Mouse (Mus musculus): ENCODE measurements around the gene Cables2.

DNA sequence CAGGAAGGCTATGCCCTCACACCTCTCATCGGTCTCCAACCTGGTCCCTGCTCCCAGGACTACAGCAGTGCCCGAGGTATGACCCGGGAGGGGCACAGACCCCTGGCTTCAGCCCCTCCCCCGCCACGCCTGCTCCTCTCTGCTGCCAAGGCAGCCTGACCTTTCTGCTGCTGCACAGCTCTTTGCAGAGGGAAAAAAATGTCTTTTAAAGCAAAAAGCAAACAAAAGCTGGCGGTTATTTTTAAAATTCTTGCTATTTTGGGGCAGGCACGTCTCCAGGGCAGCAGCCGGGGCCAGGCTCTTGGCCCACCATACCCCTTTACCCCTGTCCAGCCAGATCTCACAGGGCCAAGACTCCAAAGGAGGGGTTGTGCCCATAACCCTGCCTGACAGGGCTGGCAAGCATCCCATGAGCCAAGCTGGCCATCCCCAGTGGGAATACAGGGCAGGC is 58.3 kb downstream of the Cables2 start:
- no peak for TF ChIP-seq CTCF (IDR thresholded peaks at IDR 0.05; ENCODE audit: control insufficient read depth, insufficient read depth, insufficient read length)
- no peak for TF ChIP-seq CEBPB (IDR thresholded peaks at IDR 0.05; ENCODE audit: low read depth)
- no peak for TF ChIP-seq MYOD1 (IDR thresholded peaks at IDR 0.05; ENCODE audit: control insufficient read depth, insufficient read length, low read depth)
- TF ChIP-seq MAX (IDR thresholded peaks at IDR 0.05), result no peak
- TF ChIP-seq USF1 (IDR thresholded peaks at IDR 0.05; ENCODE audit: low read depth), result no peak
- TF ChIP-seq FOSL1 (IDR thresholded peaks at IDR 0.05; ENCODE audit: insufficient read depth, low read length, poor library complexity, severe bottlenecking), result no peak
- no peak for TF ChIP-seq MYOG (IDR thresholded peaks at IDR 0.05; ENCODE audit: control insufficient read depth, extremely low read depth, insufficient read length)
